Mouse (Mus musculus) erythroblast, embryonic 14.5 days (primary cell): ENCODE measurements around the gene Fam133b.

Experiments used
- GATA1 ChIP-seq: IDR thresholded peaks from 2 replicates; pipeline ENCODE4 v1.6.1; 2012; ENCODE audit warnings: low read length, inconsistent platforms, mixed read lengths
- TAL1 ChIP-seq: IDR thresholded peaks from 3 replicates; pipeline ENCODE4 v1.6.1; 2012; ENCODE audit warnings: low read length, inconsistent platforms, mixed read lengths

DNA sequence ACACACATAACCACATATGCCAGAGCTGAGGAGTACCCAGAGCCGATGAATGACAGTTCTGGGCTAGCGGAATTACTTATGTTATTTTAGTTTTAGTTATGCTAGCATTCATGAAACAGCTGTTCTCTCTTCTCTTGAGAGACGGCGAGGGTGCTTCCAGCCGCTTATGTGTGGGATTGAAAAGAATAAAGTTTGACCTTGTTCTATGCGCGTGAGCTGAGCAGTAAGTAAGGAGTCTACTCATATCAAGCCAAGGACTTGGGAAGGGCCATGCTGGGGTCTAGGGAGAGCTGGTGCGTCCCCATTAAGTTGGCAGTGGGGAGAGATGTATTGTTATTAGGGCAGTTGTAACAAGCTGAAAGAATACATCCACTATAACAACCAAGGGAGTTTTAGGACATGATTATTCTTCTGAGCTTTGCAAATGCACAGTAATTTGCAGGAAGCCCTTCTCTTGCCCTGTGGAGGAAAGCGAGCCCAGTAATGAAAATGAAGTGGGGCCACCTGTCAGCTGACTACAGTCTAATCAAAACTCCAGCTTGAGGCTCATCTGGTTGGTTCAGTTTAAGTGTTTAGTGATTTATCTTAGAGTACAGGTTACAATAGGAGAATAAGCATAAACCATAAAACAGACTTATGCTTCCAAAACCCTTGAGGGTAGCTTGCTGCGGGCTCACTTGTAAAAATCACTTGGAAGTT is 32.4 kb upstream of the Fam133b start:
- no peak for TF ChIP-seq GATA1
- TF ChIP-seq TAL1 = no peak
